Mouse (Mus musculus): Measurements from ENCODE around the gene Egfr. TPM values are rescaled to one million over a fixed set of nuclear protein-coding genes. Genes with fewer than 3 reads are reported as not detected.
A peak's percentile ranks its signal among the peaks of the same experiment; 100 is the strongest.

Gene Egfr
- polyA plus RNA-seq, 1 experiment: 4.1 TPM

DNA sequence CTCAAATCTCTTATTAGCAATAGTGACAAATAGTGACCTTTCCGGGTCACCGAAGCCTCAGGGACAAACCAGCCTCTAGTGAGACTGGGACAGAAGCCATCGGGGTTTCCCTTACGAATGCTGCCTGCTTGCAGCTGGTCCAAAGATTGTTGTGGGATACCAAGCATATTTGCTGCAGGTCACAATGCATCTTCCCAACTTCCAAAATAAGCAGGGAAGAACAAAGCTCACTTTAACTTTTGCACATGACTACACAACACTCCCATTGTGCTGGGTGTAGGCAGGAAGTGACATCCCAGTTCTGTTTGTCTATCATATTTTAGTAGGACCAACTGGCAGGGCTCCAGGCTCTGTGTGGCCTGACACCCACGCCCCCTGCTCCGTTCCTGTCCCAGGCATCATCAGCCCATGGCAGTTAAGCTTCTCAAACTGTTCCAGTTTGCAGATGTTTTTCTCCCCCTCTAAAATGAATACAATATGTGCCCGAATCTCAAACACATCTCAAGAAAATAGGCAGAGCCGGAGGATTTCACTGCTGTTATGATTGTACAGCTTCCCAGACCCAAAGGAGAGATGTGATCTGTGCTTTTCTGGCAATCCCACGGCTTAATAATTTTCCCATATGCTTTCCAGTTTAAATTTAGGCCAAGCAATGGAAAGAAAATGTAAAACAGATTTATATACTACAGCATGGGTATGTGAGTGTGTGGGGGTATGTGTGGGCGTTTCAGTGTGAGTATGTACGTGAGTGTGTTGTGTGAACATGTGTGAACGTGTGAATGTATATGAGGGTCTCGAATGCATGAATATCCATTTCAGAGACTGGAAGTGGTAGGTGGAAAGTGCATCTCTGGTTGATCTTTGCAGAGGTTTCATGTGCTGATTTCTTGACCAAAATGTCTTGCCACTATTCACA, 143.7 kb downstream of the Egfr start:
- Histone ChIP-seq H3K27me3 (ENCODE audit: control insufficient read depth, insufficient read depth, insufficient read length) (no peaks in the 10 kb centered on the region), H3K79me2 (ENCODE audit: control insufficient read depth, insufficient read depth) (no peaks in the 10 kb centered on the region), H3K36me3 (ENCODE audit: control insufficient read depth, insufficient read depth) (no peaks in the 10 kb centered on the region), H3K4me3 (no peak overlapping the region), H3ac (ENCODE audit: control insufficient read depth, insufficient read length) (no peak overlapping the region), H3K4me2 (ENCODE audit: low read depth) (no peak overlapping the region)
- TF ChIP-seq USF1 (IDR thresholded peaks at IDR 0.05; ENCODE audit: low read depth): no peak
- TF ChIP-seq TCF12 (IDR thresholded peaks at IDR 0.05; ENCODE audit: insufficient read depth, poor library complexity, severe bottlenecking): no peak
- TF ChIP-seq MAX (IDR thresholded peaks at IDR 0.05; ENCODE audit: low read depth): no peak
- TF ChIP-seq CEBPB (IDR thresholded peaks at IDR 0.05; ENCODE audit: insufficient read depth, poor library complexity, severe bottlenecking): no peak
- TF ChIP-seq REST (IDR thresholded peaks at IDR 0.05; ENCODE audit: insufficient read depth, insufficient read length): no peak
- peak in 1 of 3 experiments; percentile 43 for TF ChIP-seq MYOD1 (IDR thresholded peaks at IDR 0.05; ENCODE audit: control insufficient read depth in 1 of 3, insufficient read length in 2 of 3, low read depth in 2 of 3)
- no peak for TF ChIP-seq POLR2A (IDR thresholded peaks at IDR 0.05; ENCODE audit: insufficient read length, low read depth)
- TF ChIP-seq TCF3 (IDR thresholded peaks at IDR 0.05; ENCODE audit: insufficient read length, low read depth): no peak
- peak in 2 of 3 experiments; percentile 41 to 55 for TF ChIP-seq MYOG (IDR thresholded peaks at IDR 0.05; ENCODE audit: control insufficient read depth in 1 of 3, insufficient read depth in 1 of 3, insufficient read length in 2 of 3, low read depth in 2 of 3)
- TF ChIP-seq E2F4 (IDR thresholded peaks at IDR 0.05; ENCODE audit: insufficient read depth): no peak
- TF ChIP-seq POLR2AphosphoS2 (IDR thresholded peaks at IDR 0.05; ENCODE audit: insufficient read length, low read depth): no peak
- TF ChIP-seq SRF (IDR thresholded peaks at IDR 0.05; ENCODE audit: control insufficient read depth, insufficient read length, low read depth): no peak

DNA sequence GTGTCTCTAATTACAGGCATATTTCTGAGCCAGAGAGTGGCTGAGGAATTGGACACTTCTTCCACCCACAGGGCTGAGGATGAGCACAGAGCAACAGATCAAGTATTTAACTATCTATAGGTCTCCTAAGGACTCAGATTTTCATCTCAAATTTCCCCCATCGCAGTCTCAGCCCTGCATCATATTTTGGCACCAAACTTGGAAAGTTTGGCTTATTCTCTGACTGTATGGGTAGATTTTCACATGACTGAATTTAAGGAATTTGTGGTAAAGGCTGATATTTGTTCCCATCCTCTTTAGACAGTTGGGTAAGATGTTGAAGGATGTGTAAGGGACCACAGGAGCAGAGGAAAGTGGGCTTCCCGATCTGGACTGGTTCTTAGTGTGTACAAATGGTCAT, 145.7 kb downstream of the Egfr start:
- Histone ChIP-seq H3K27me3 (ENCODE audit: control insufficient read depth, insufficient read depth, insufficient read length) (no peaks in the 10 kb centered on the region), H3K79me2 (ENCODE audit: control insufficient read depth, insufficient read depth) (no peaks in the 10 kb centered on the region), H3K4me2 (ENCODE audit: low read depth) (no peak overlapping the region), H3K36me3 (ENCODE audit: control insufficient read depth, insufficient read depth) (peaks cover 4% of the 10 kb centered on the region), H3K4me3 (no peak overlapping the region), H3ac (ENCODE audit: control insufficient read depth, insufficient read length) (no peak overlapping the region)
- TF ChIP-seq POLR2A (IDR thresholded peaks at IDR 0.05; ENCODE audit: insufficient read length, low read depth) (no peak), TCF12 (IDR thresholded peaks at IDR 0.05; ENCODE audit: insufficient read depth, poor library complexity, severe bottlenecking) (no peak), USF1 (IDR thresholded peaks at IDR 0.05; ENCODE audit: low read depth) (no peak), MYOG (IDR thresholded peaks at IDR 0.05; ENCODE audit: control insufficient read depth in 1 of 3, insufficient read depth in 1 of 3, insufficient read length in 2 of 3, low read depth in 2 of 3) (no peak), SRF (IDR thresholded peaks at IDR 0.05; ENCODE audit: control insufficient read depth, insufficient read length, low read depth) (no peak), REST (IDR thresholded peaks at IDR 0.05; ENCODE audit: insufficient read depth, insufficient read length) (no peak), MAX (IDR thresholded peaks at IDR 0.05; ENCODE audit: low read depth) (no peak), CEBPB (IDR thresholded peaks at IDR 0.05; ENCODE audit: insufficient read depth, poor library complexity, severe bottlenecking) (no peak), TCF3 (IDR thresholded peaks at IDR 0.05; ENCODE audit: insufficient read length, low read depth) (no peak), MYOD1 (IDR thresholded peaks at IDR 0.05; ENCODE audit: control insufficient read depth in 1 of 3, insufficient read length in 2 of 3, low read depth in 2 of 3) (no peak)

DNA sequence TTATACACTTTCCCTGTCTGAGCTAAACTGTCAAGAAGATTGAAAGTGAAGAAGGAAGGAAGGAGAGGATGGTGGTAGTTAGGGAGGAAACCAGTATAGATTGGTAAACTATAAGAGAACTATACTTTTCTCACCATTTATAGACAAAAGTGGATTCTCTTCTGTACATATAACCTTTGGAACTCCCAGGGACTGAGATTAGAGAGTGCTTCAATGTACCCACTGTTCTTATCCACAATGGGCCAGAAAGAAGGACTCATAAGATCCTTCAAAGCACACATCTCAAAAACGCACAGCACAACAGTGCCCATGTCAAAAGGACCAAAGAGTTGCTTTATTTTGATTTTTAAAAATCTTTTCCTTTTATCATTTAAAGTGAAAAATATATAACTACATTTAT, 148.2 kb downstream of the Egfr start:
- Histone ChIP-seq H3K4me3 (no peak overlapping the region), H3ac (ENCODE audit: control insufficient read depth, insufficient read length) (no peak overlapping the region), H3K27me3 (ENCODE audit: control insufficient read depth, insufficient read depth, insufficient read length) (no peaks in the 10 kb centered on the region), H3K4me2 (ENCODE audit: low read depth) (no peak overlapping the region), H3K79me2 (ENCODE audit: control insufficient read depth, insufficient read depth) (no peaks in the 10 kb centered on the region), H3K36me3 (ENCODE audit: control insufficient read depth, insufficient read depth) (peaks cover 4% of the 10 kb centered on the region)
- TF ChIP-seq CEBPB (IDR thresholded peaks at IDR 0.05; ENCODE audit: insufficient read depth, poor library complexity, severe bottlenecking) (no peak), SRF (IDR thresholded peaks at IDR 0.05; ENCODE audit: control insufficient read depth, insufficient read length, low read depth) (no peak), POLR2AphosphoS2 (IDR thresholded peaks at IDR 0.05; ENCODE audit: insufficient read length, low read depth) (no peak), TCF3 (IDR thresholded peaks at IDR 0.05; ENCODE audit: insufficient read length, low read depth) (no peak), USF1 (IDR thresholded peaks at IDR 0.05; ENCODE audit: low read depth) (no peak), E2F4 (IDR thresholded peaks at IDR 0.05; ENCODE audit: insufficient read depth) (no peak), MAX (IDR thresholded peaks at IDR 0.05; ENCODE audit: low read depth) (no peak), MYOD1 (IDR thresholded peaks at IDR 0.05; ENCODE audit: control insufficient read depth in 1 of 3, insufficient read length in 2 of 3, low read depth in 2 of 3) (no peak), MYOG (IDR thresholded peaks at IDR 0.05; ENCODE audit: control insufficient read depth in 1 of 3, insufficient read depth in 1 of 3, insufficient read length in 2 of 3, low read depth in 2 of 3) (no peak), POLR2A (IDR thresholded peaks at IDR 0.05; ENCODE audit: insufficient read length, low read depth) (no peak), REST (IDR thresholded peaks at IDR 0.05; ENCODE audit: insufficient read depth, insufficient read length) (no peak), TCF12 (IDR thresholded peaks at IDR 0.05; ENCODE audit: insufficient read depth, poor library complexity, severe bottlenecking) (no peak)

DNA sequence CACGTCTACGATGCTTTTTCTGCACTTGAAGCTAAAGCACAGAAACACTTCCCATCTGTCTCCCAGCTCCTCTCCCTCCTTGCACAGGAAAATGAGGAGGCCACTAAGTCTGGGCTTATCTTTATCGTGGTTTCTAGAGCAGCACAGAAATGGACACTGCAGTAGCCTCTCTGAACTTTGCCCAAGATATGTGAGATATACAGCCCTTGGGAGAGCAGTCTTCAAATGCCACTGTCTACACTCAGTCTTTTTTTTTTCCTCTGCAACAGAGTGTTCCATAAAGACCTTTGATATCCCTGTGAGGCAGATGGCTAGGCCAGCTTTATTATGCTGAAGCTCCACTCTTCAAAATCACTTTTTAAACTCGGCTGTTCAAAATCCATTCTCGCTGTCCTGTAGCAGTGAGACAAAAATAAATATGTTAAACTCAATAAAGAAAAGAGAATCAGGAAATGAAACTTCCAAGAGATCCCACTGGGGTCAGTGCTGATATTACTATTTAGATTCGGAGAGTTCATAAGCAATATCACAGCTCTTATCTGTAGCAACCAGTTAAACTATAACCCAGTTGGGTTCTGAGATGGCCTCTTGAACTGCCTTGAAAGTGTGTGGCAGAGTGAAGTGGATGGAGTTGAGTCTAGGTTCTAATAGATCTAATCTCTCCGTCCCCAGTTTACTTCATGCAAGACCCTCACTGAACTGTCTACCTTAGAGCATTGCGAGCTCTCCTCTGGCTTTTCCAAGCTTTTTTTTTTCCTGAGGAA, 148.8 kb downstream of the Egfr start:
- Histone ChIP-seq H3K4me3 (no peak overlapping the region), H3ac (ENCODE audit: control insufficient read depth, insufficient read length) (no peak overlapping the region), H3K79me2 (ENCODE audit: control insufficient read depth, insufficient read depth) (no peaks in the 10 kb centered on the region), H3K4me2 (ENCODE audit: low read depth) (no peak overlapping the region), H3K27me3 (ENCODE audit: control insufficient read depth, insufficient read depth, insufficient read length) (no peaks in the 10 kb centered on the region), H3K36me3 (ENCODE audit: control insufficient read depth, insufficient read depth) (peaks cover 4% of the 10 kb centered on the region)
- TF ChIP-seq USF1 (IDR thresholded peaks at IDR 0.05; ENCODE audit: low read depth): no peak
- no peak for TF ChIP-seq POLR2AphosphoS2 (IDR thresholded peaks at IDR 0.05; ENCODE audit: insufficient read length, low read depth)
- TF ChIP-seq TCF3 (IDR thresholded peaks at IDR 0.05; ENCODE audit: insufficient read length, low read depth): no peak
- TF ChIP-seq MAX (IDR thresholded peaks at IDR 0.05; ENCODE audit: low read depth): no peak
- no peak for TF ChIP-seq REST (IDR thresholded peaks at IDR 0.05; ENCODE audit: insufficient read depth, insufficient read length)
- no peak for TF ChIP-seq SRF (IDR thresholded peaks at IDR 0.05; ENCODE audit: control insufficient read depth, insufficient read length, low read depth)
- no peak for TF ChIP-seq MYOD1 (IDR thresholded peaks at IDR 0.05; ENCODE audit: control insufficient read depth in 1 of 3, insufficient read length in 2 of 3, low read depth in 2 of 3)
- TF ChIP-seq TCF12 (IDR thresholded peaks at IDR 0.05; ENCODE audit: insufficient read depth, poor library complexity, severe bottlenecking): no peak
- no peak for TF ChIP-seq MYOG (IDR thresholded peaks at IDR 0.05; ENCODE audit: control insufficient read depth in 1 of 3, insufficient read depth in 1 of 3, insufficient read length in 2 of 3, low read depth in 2 of 3)
- TF ChIP-seq POLR2A (IDR thresholded peaks at IDR 0.05; ENCODE audit: insufficient read length, low read depth): no peak
- no peak for TF ChIP-seq E2F4 (IDR thresholded peaks at IDR 0.05; ENCODE audit: insufficient read depth)
- no peak for TF ChIP-seq CEBPB (IDR thresholded peaks at IDR 0.05; ENCODE audit: insufficient read depth, poor library complexity, severe bottlenecking)

All from myocyte (in vitro differentiated cells).